Mouse (Mus musculus) gonadal fat pad, adult 2 months (tissue): Measurements from ENCODE around the gene Unc45a. TPM values are rescaled to one million over a fixed set of nuclear protein-coding genes. Genes with fewer than 3 reads are reported as not detected.

Experiments
- DNase-seq: peaks from one replicate; pipeline ENCODE4 v3.0.0-alpha.2; 2012; ENCODE audit warnings: low read depth
- polyA plus RNA-seq: library from polyadenylated mRNA; depleted of rRNA; stranded (reverse); fragments of >200 nt; gene quantifications from 2 replicates; pipeline ENCODE4 v1.2.3, GENCODE M21; 2012; rRNA removed

Gene Unc45a
- polyA plus RNA-seq, 1 experiment: 51.7 TPM

GRCm38 (mm10) chr7:80283226-80283918, 57.4 kb downstream of the Unc45a start:
- DNase-seq: no peak

DNA sequence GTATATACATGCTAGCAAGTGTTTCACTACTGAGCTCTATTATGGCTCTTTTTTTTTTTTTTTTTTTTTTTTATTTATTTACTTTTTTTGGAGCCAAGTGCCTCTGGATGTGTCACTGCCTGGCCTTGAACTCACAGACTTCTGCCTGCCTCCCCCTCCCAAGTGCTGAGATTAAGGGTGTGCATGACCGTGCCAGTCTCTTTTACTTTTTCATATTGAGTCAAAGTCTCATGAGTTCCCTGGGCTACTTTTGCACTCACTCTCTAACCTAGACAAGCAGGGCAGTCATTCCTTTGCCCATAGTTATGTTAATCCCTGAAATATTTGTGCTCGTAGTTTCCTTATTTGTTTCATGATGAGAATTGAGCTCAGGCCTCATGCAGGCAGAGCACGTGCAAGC, 59.2 kb downstream of the Unc45a start:
- DNase-seq: no peak

GRCm38 (mm10) chr7:80280998-80281397, 59.8 kb downstream of the Unc45a start:
- DNase-seq: no peak

GRCm38 (mm10) chr7:80280032-80280431, 60.8 kb downstream of the Unc45a start:
- DNase-seq: no peak

DNA sequence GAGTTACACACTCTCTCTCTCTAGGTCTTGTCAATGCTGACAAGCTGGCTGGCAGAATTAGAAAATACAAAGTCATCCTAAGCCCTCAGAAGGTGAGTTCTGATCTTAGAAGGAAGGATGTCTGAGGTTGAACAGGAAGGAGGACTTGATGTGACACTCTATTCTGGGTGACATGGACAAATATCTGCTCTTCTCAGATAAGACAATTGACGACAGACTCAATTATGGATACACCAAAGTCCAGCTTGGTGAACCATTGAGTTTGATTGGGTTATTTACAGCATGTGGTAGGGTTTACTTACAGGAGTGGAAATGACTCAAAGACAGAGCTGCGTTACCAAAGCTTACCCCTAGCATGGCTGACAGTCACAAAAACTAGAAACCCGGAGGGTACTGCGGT, 64.4 kb downstream of the Unc45a start:
- no peak for DNase-seq

Other genes with a start within 250 kb of the Unc45a start
- 200 and 210 TPM in 2 replicates for gene Idh2, start 225.6 kb downstream of the Unc45a start, polyA plus RNA-seq
- gene Sema4b, start 154.2 kb downstream of the Unc45a start, polyA plus RNA-seq: 19.2 and 26.8 TPM in 2 replicates
- 156 and 223 TPM in 2 replicates for gene Cib1, start 108.2 kb downstream of the Unc45a start, polyA plus RNA-seq
- 2.3 and 2.4 TPM in 2 replicates for gene Gdpgp1, start 108.1 kb downstream of the Unc45a start, polyA plus RNA-seq
- gene Ttll13, start 94.6 kb downstream of the Unc45a start, polyA plus RNA-seq: 3.3 and 4.2 TPM in 2 replicates
- gene Ngrn, start 79.8 kb downstream of the Unc45a start, polyA plus RNA-seq: 23.5 and 24.4 TPM in 2 replicates
- 11.5 and 14.2 TPM in 2 replicates for gene Vps33b, start 71.4 kb downstream of the Unc45a start, polyA plus RNA-seq
- gene Prc1, start 46.6 kb downstream of the Unc45a start, polyA plus RNA-seq: 4.6 and 5.2 TPM in 2 replicates
- gene Rccd1, start 16.6 kb downstream of the Unc45a start, polyA plus RNA-seq: 14.6 and 18.0 TPM in 2 replicates
- 40.5 and 41.8 TPM in 2 replicates for gene Hddc3, start 2.1 kb upstream of the Unc45a start, polyA plus RNA-seq
- gene Man2a2, start 30.4 kb upstream of the Unc45a start, polyA plus RNA-seq: 77.8 and 113 TPM in 2 replicates
- gene Fes, start 46.9 kb upstream of the Unc45a start, polyA plus RNA-seq: 20.1 and 23.9 TPM in 2 replicates
- gene Furin, start 64.4 kb upstream of the Unc45a start, polyA plus RNA-seq: 70.2 and 85.9 TPM in 2 replicates
- 1.7 and 2.1 TPM in 2 replicates for gene Blm, start 194.1 kb upstream of the Unc45a start, polyA plus RNA-seq